Mouse (Mus musculus) C2C12 (cell line): ENCODE measurements around the gene Pnrc2.

Source experiments
- CTCF ChIP-seq: IDR thresholded peaks from one replicate; pipeline ENCODE4 v1.5.1; 2011; ENCODE audit not compliant: control insufficient read depth, insufficient read depth, insufficient read length
- USF1 ChIP-seq: IDR thresholded peaks from one replicate; pipeline ENCODE4 v1.6.1; 2011; ENCODE audit warnings: low read depth, mild to moderate bottlenecking, control low read depth, moderate library complexity

GRCm38 (mm10) chr4:135880576-135880975 is 6.9 kb upstream of the Pnrc2 start:
- no peak for TF ChIP-seq CTCF
- TF ChIP-seq USF1, result no peak
